Mouse (Mus musculus) bone marrow, adult 2 months (tissue): ENCODE measurements around the gene Olfr1056. TPM values are rescaled to one million over a fixed set of nuclear protein-coding genes. Genes with fewer than 3 reads are reported as not detected.
"Not testable (repeated sequence)": the region's sequence is repeated elsewhere in the genome, so short reads cannot be mapped to it uniquely, and the experiment has no call there.

Experiments
- H3K27ac ChIP-seq: fragments of 200-500 bp; 2 replicates; pipeline ENCODE4 v1.5.1; 2012; ENCODE audit warnings: low read depth, mild to moderate bottlenecking, control low read depth, inconsistent platforms, low read length; ENCODE audit not compliant: control insufficient read depth, poor library complexity, insufficient read depth
- H3K4me1 ChIP-seq: fragments of 200-500 bp; 2 replicates; pipeline ENCODE4 v1.6.1; 2011; ENCODE audit warnings: low read length; ENCODE audit not compliant: control insufficient read depth, insufficient read depth
- H3K4me3 ChIP-seq: fragments of 200-500 bp; replicated peaks from 2 replicates; pipeline ENCODE3; 2011; ENCODE audit warnings: mild to moderate bottlenecking, low read depth, low read length, control low read depth; ENCODE audit not compliant: control insufficient read depth
- CTCF ChIP-seq: fragments of 200-500 bp; IDR thresholded peaks from 2 replicates; pipeline ENCODE4 v1.5.1; 2011; ENCODE audit warnings: low read length, control low read depth; ENCODE audit not compliant: control insufficient read depth, insufficient read depth
- POLR2A ChIP-seq: fragments of 200-500 bp; IDR thresholded peaks from 2 replicates; pipeline ENCODE4 v1.6.1; 2011; ENCODE audit warnings: low read depth, mild to moderate bottlenecking, control low read depth, low read length, borderline replicate concordance; ENCODE audit not compliant: control insufficient read depth
- WGBS: fragments of 180-500 bp; shearing (Covaris S2); methylation state at CpG from one replicate; pipeline ENCODE4 v1.1.7; 2018; 5-methylcytosine and 5-hydroxymethylcytosine counted together
- polyA plus RNA-seq: library from polyadenylated mRNA; stranded (reverse); fragments of >200 nt; gene quantifications from 2 replicates; pipeline ENCODE4 v1.2.4, GENCODE M21; 2011; ENCODE audit warnings: low replicate concordance; ENCODE audit not compliant: missing spikeins, insufficient read depth, insufficient read length

Olfr1056 gene
- polyA plus RNA-seq = not detected in 2 replicates

- no peak within 1 kb of the TSS for H3K27ac ChIP-seq
- H3K4me3 ChIP-seq = no peak within 1 kb of the TSS
- TF ChIP-seq CTCF (no peak), POLR2A (no peak)
- no peaks in the 10 kb centered on the region for H3K4me1 ChIP-seq
Observed at GRCm38 (mm10) chr2:86362369-86362768, at the start of gene Olfr1056. Gene Olfr1056 (minus strand): TSS chr2:86362469.

DNA sequence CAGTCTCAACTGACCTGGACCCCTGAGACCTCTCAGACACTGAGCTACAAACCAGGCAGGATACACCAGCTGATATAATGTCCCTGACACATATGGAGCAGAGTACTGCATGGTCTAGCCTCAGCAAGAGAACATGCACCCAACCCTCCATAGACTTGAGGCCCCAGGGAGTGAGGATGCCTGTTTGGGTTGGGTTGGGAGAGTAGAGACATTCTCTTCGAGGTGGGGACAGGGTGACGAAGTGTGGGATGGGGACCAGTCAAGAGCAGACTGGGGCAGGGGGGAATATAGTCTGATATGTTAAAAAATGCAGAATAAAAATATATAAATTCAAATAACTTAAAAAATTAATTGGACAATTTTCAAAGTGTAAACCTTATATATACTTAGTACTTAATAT lies 32.8 kb upstream of the Olfr1056 start:
- H3K4me1 ChIP-seq = no peaks in the 10 kb centered on the region
- H3K4me3 ChIP-seq = no peak overlapping the region
- 84% methylated on average over 2 of the region's 2 CpGs for WGBS
- H3K27ac ChIP-seq = no peak overlapping the region
- TF ChIP-seq CTCF = no peak
- TF ChIP-seq POLR2A = no peak

GRCm38 (mm10) chr2:86388461-86388860 lies 26.2 kb upstream of the Olfr1056 start, which contains the start of gene Olfr1058:
Gene Olfr1058 (minus strand): TSS chr2:86388561.
- H3K27ac ChIP-seq, H3K4me1 ChIP-seq, H3K4me3 ChIP-seq: not testable (repeated sequence)

GRCm38 (mm10) chr2:86378293-86378692 lies 16.0 kb upstream of the Olfr1056 start, which contains the start of gene Olfr1057:
Gene Olfr1057 (minus strand): TSS chr2:86378393.
- Histone ChIP-seq H3K4me3 (no peak within 1 kb of the TSS), H3K4me1 (no peaks in the 10 kb centered on the region), H3K27ac (no peak within 1 kb of the TSS)
- TF ChIP-seq POLR2A = no peak
- TF ChIP-seq CTCF = no peak

- not testable (repeated sequence) for H3K4me3 ChIP-seq, H3K27ac ChIP-seq, H3K4me1 ChIP-seq
- no CpG with 5 or more reads among the region's 6 CpGs for WGBS
Observed at GRCm38 (mm10) chr2:86366342-86366741, 4.1 kb upstream of the Olfr1056 start.

- H3K4me1 ChIP-seq, H3K4me3 ChIP-seq, H3K27ac ChIP-seq: not testable (repeated sequence)
- 61% methylated on average over 1 of the region's 1 CpGs for WGBS
Observed at GRCm38 (mm10) chr2:86351751-86352150, 10.5 kb downstream of the Olfr1056 start.

DNA sequence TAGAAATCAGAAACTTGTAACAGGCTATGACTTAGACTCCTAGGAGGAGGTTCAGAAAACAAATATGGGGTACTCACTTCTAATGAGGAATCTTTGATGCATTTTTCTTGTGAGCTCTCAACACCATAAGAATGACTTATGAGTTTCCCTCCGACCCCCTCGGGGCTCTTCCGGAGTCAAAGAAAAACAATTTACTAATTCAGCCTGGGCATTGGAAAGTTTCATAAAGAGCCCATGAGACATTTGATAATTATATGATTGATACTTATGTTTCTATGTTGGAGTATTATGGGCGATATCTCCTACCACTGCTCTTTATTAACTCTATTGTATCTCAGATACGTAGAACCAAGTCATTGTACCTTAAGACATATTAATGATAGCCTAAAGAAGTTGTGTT lies 12.1 kb downstream of the Olfr1056 start, which contains the start of gene Olfr1055:
Gene Olfr1055 (minus strand): TSS at position 101 of the 400 bp plus-strand sequence.
- no peak for TF ChIP-seq CTCF
- TF ChIP-seq POLR2A = no peak
- Histone ChIP-seq H3K27ac (no peak within 1 kb of the TSS), H3K4me1 (no peaks in the 10 kb centered on the region), H3K4me3 (no peak within 1 kb of the TSS)
- 85% methylated on average over 5 of the region's 5 CpGs for WGBS

- Histone ChIP-seq H3K27ac (no peak within 1 kb of the TSS), H3K4me1 (no peaks in the 10 kb centered on the region), H3K4me3 (no peak within 1 kb of the TSS)
- TF ChIP-seq CTCF (no peak), POLR2A (no peak)
- 80% methylated on average over 3 of the region's 3 CpGs for WGBS
Observed at GRCm38 (mm10) chr2:86335333-86335732, 26.9 kb downstream of the Olfr1056 start, which contains the start of gene Olfr1054. Gene Olfr1054 (minus strand): TSS chr2:86335433.

DNA sequence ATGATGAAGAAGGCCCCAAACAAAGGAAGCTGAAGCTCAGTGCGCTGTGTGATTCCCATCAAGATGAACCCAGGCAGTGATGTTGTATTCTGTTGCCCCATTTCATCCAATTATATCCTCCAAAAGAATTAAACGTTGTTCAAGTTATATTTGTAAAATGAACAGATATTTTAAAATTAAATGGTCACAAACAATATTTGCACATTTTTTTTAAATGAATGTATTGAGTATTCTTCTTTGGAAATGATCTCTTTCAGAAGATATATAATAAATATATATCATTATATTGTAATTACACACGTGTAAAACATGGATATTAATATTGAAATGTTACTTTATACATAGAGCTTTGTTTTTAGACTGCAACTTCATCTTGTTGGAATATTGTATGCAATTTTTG lies 47.1 kb downstream of the Olfr1056 start, which contains the start of gene Olfr1053:
Gene Olfr1053 (minus strand): TSS at position 101 of the 400 bp plus-strand sequence.
- no peak within 1 kb of the TSS for H3K27ac ChIP-seq
- WGBS = 57% methylated on average over 3 of the region's 3 CpGs
- TF ChIP-seq CTCF = no peak
- TF ChIP-seq POLR2A = no peak
- no peaks in the 10 kb centered on the region for H3K4me1 ChIP-seq
- no peak within 1 kb of the TSS for H3K4me3 ChIP-seq

Other genes starting within 250 kb of the Olfr1056 start
- not detected in 2 replicates for gene Olfr1039, start 226.5 kb downstream of the Olfr1056 start, polyA plus RNA-seq
- gene Olfr1040, start 215.7 kb downstream of the Olfr1056 start, polyA plus RNA-seq = not detected in 2 replicates
- gene Olfr1042, start 200.6 kb downstream of the Olfr1056 start, polyA plus RNA-seq = not detected in 2 replicates
- gene Olfr1043, start 194.9 kb downstream of the Olfr1056 start, polyA plus RNA-seq = not detected in 2 replicates
- gene Olfr1044, start 184.6 kb downstream of the Olfr1056 start, polyA plus RNA-seq = not detected in 2 replicates
- gene Olfr52, start 176.8 kb downstream of the Olfr1056 start, polyA plus RNA-seq = not detected in 2 replicates
- gene Olfr1045, start 159.5 kb downstream of the Olfr1056 start, polyA plus RNA-seq = not detected in 2 replicates
- gene Olfr1046, start 143.2 kb downstream of the Olfr1056 start, polyA plus RNA-seq = not detected in 2 replicates
- gene Olfr1047, start 131.1 kb downstream of the Olfr1056 start, polyA plus RNA-seq = not detected in 2 replicates
- not detected in 2 replicates for gene Olfr1048, start 122.2 kb downstream of the Olfr1056 start, polyA plus RNA-seq
- not detected in 2 replicates for gene Olfr1049, start 104.1 kb downstream of the Olfr1056 start, polyA plus RNA-seq
- gene Olfr1051, start 83.4 kb downstream of the Olfr1056 start, polyA plus RNA-seq = not detected in 2 replicates
- gene Olfr1052, start 70.0 kb downstream of the Olfr1056 start, polyA plus RNA-seq = not detected in 2 replicates
- gene Olfr1053, start 47.2 kb downstream of the Olfr1056 start, polyA plus RNA-seq = not detected in 2 replicates
- gene Olfr1054, start 27.0 kb downstream of the Olfr1056 start, polyA plus RNA-seq = not detected in 2 replicates
- gene Olfr1055, start 12.2 kb downstream of the Olfr1056 start, polyA plus RNA-seq = not detected in 2 replicates
- gene Olfr1057, start 15.9 kb upstream of the Olfr1056 start, polyA plus RNA-seq = not detected in 2 replicates
- gene Olfr1058, start 26.1 kb upstream of the Olfr1056 start, polyA plus RNA-seq = not detected in 2 replicates
- not detected in 2 replicates for gene Olfr1061, start 51.6 kb upstream of the Olfr1056 start, polyA plus RNA-seq
- gene Olfr1062, start 64.3 kb upstream of the Olfr1056 start, polyA plus RNA-seq = 0.45 and 0.97 TPM in 2 replicates
- not detected in 2 replicates for gene Olfr1065, start 88.1 kb upstream of the Olfr1056 start, polyA plus RNA-seq
- gene Olfr1066, start 93.8 kb upstream of the Olfr1056 start, polyA plus RNA-seq = not detected in 2 replicates
- not detected in 2 replicates for gene Olfr228, start 124.9 kb upstream of the Olfr1056 start, polyA plus RNA-seq
- not detected in 2 replicates for gene Olfr1076, start 146.0 kb upstream of the Olfr1056 start, polyA plus RNA-seq
- gene Olfr1079, start 180.0 kb upstream of the Olfr1056 start, polyA plus RNA-seq = not detected in 2 replicates
- not detected in 2 replicates for gene Olfr1080, start 195.8 kb upstream of the Olfr1056 start, polyA plus RNA-seq
- gene Olfr1082, start 236.5 kb upstream of the Olfr1056 start, polyA plus RNA-seq = 1.0 TPM in 1 of 2 replicates, not detected in the other